Mouse (Mus musculus): ENCODE measurements around the gene Rnf11. TPM values are rescaled to one million over a fixed set of nuclear protein-coding genes. Genes with fewer than 3 reads are reported as not detected.

Rnf11 gene
- polyA plus RNA-seq, 1 experiment: 16.1 TPM

DNA sequence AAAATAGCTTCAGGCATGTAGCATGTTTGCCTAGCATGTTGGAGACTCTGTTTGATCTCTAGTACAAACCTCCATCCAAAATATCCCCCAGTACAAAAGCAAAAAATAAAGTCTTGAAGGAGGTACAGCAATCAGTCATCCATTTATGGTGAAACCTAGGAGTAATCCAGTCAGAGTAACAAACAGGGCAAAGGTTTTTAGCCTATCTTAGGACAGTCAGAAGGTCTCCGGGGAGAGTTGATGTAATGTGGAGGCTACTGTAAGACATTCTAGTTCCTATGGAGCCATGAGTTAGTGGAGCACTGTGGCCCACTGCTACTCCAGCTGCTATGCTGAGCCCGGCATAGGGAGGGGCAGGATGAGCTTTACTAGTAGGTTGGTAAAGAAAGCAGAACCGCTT lies 12.0 kb downstream of the Rnf11 start:
- Histone ChIP-seq H3K36me3 (ENCODE audit: control insufficient read depth, insufficient read depth, low read length) (no peaks in the 10 kb centered on the region), H3K4me3 (ENCODE audit: control insufficient read depth, insufficient read depth, low read length) (no peak overlapping the region), H3K27ac (ENCODE audit: control insufficient read depth, insufficient read depth, low read length) (no peak overlapping the region), H3K27me3 (ENCODE audit: control insufficient read depth, insufficient read depth, low read length) (no peaks in the 10 kb centered on the region), H3K4me1 (replicated peaks; ENCODE audit: control insufficient read depth, insufficient read depth, low read length) (no peaks in the 10 kb centered on the region)
- no peak for DNase-seq
- 99% methylated on average over 3 of the region's 3 CpGs for WGBS
- no peak for TF ChIP-seq CTCF (IDR thresholded peaks at IDR 0.05; ENCODE audit: borderline replicate concordance, control insufficient read depth, extremely low read depth, insufficient read depth, low read length, poor library complexity)

DNA sequence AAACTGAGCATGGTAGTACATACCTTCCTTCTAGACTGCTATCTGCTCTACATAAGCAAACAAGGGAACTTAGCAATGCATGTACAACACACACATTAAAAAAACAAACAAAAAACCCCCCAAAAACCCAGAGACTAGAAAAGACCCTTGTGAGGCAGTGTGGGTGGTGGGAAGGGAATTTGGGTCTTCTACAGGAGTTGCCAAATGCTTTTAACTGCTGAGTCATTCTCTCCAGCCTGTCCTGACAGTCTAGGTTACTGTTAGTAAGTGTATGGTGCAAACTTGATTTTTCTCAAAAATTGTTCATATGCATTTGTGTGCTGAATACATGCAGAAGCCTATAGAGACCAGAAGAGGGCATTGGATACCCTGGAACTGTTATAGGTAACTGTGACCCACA lies 12.9 kb downstream of the Rnf11 start:
- H3K27ac ChIP-seq (ENCODE audit: control insufficient read depth, insufficient read depth, low read length): no peak overlapping the region
- no peaks in the 10 kb centered on the region for H3K4me1 ChIP-seq (replicated peaks; ENCODE audit: control insufficient read depth, insufficient read depth, low read length)
- H3K4me3 ChIP-seq (ENCODE audit: control insufficient read depth, insufficient read depth, low read length): no peak overlapping the region
- H3K27me3 ChIP-seq (ENCODE audit: control insufficient read depth, insufficient read depth, low read length): no peaks in the 10 kb centered on the region
- no peaks in the 10 kb centered on the region for H3K36me3 ChIP-seq (ENCODE audit: control insufficient read depth, insufficient read depth, low read length)
- no peak for DNase-seq
- TF ChIP-seq CTCF (IDR thresholded peaks at IDR 0.05; ENCODE audit: borderline replicate concordance, control insufficient read depth, extremely low read depth, insufficient read depth, low read length, poor library complexity) (no peak), POLR2A (IDR thresholded peaks at IDR 0.05; ENCODE audit: control insufficient read depth, extremely low read depth, insufficient read depth, low read length, poor library complexity) (no peak)

GRCm38 (mm10) chr4:109467687-109468086 lies 16.8 kb downstream of the Rnf11 start:
- Histone ChIP-seq H3K27ac (ENCODE audit: control insufficient read depth, insufficient read depth, low read length) (no peak overlapping the region), H3K4me1 (replicated peaks; ENCODE audit: control insufficient read depth, insufficient read depth, low read length) (no peaks in the 10 kb centered on the region), H3K27me3 (ENCODE audit: control insufficient read depth, insufficient read depth, low read length) (no peaks in the 10 kb centered on the region), H3K36me3 (ENCODE audit: control insufficient read depth, insufficient read depth, low read length) (no peaks in the 10 kb centered on the region), H3K4me3 (ENCODE audit: control insufficient read depth, insufficient read depth, low read length) (no peak overlapping the region)
- TF ChIP-seq POLR2A (IDR thresholded peaks at IDR 0.05; ENCODE audit: control insufficient read depth, extremely low read depth, insufficient read depth, low read length, poor library complexity) (no peak), CTCF (IDR thresholded peaks at IDR 0.05; ENCODE audit: borderline replicate concordance, control insufficient read depth, extremely low read depth, insufficient read depth, low read length, poor library complexity) (no peak)
- DNase-seq: no peak

- H3K27me3 ChIP-seq (ENCODE audit: control insufficient read depth, insufficient read depth, low read length): no peaks in the 10 kb centered on the region
- H3K27ac ChIP-seq (ENCODE audit: control insufficient read depth, insufficient read depth, low read length): no peak overlapping the region
- H3K36me3 ChIP-seq (ENCODE audit: control insufficient read depth, insufficient read depth, low read length): no peaks in the 10 kb centered on the region
Measured at GRCm38 (mm10) chr4:109463892-109464291, 20.6 kb downstream of the Rnf11 start.

DNA sequence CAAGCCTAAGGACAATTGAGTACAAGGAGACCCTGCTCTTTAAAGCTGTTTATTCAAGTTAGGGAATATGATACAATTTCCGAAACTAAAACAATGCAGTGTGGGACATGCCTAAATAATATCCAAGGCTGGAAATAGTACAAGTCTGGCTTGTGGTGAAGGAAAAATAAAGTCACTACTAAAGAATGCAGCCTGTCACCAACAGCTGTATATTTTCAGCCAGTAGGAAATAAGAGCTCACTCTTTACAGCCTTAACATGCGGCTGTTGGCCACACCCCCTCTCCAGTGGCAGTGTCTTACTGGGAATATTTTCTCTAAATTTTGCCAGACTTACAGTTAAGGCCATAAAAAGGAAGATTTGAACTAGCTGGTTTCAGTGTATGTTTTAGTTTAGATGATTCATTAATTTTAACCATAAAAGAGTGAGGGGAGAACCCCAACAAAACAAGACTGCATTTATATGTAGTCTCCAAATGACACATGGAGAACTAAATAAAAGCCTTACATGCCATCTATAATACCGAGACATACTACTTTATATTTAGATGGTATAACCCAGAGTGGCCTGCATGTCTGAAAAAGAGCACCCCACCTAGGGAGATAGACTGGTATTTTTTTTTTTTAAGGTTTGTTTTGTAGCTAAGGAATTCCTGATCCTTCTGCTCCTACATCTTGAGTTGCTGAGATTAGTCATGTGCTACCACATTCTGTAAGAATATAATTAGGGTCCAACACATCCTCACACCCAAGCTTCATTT lies 23.9 kb downstream of the Rnf11 start:
- H3K27ac ChIP-seq (ENCODE audit: control insufficient read depth, insufficient read depth, low read length): no peak overlapping the region
- 90% methylated on average over 3 of the region's 3 CpGs for WGBS
- no peak for DNase-seq
- no peaks in the 10 kb centered on the region for H3K27me3 ChIP-seq (ENCODE audit: control insufficient read depth, insufficient read depth, low read length)
- no peak overlapping the region for H3K4me3 ChIP-seq (ENCODE audit: control insufficient read depth, insufficient read depth, low read length)
- H3K36me3 ChIP-seq (ENCODE audit: control insufficient read depth, insufficient read depth, low read length): no peaks in the 10 kb centered on the region
- H3K4me1 ChIP-seq (replicated peaks; ENCODE audit: control insufficient read depth, insufficient read depth, low read length): no peaks in the 10 kb centered on the region
- no peak for TF ChIP-seq POLR2A (IDR thresholded peaks at IDR 0.05; ENCODE audit: control insufficient read depth, extremely low read depth, insufficient read depth, low read length, poor library complexity)
- TF ChIP-seq CTCF (IDR thresholded peaks at IDR 0.05; ENCODE audit: borderline replicate concordance, control insufficient read depth, extremely low read depth, insufficient read depth, low read length, poor library complexity): no peak

More at GRCm38 (mm10) chr4:109463892-109464291, 20.6 kb downstream of the Rnf11 start:
- Histone ChIP-seq H3K4me1 (replicated peaks; ENCODE audit: control insufficient read depth, insufficient read depth, low read length) (no peaks in the 10 kb centered on the region), H3K4me3 (ENCODE audit: control insufficient read depth, insufficient read depth, low read length) (no peak overlapping the region)
- no peak for DNase-seq
- no peak for TF ChIP-seq CTCF (IDR thresholded peaks at IDR 0.05; ENCODE audit: borderline replicate concordance, control insufficient read depth, extremely low read depth, insufficient read depth, low read length, poor library complexity)

GRCm38 (mm10) chr4:109456821-109457220 lies 27.7 kb downstream of the Rnf11 start:
- Histone ChIP-seq H3K27ac (ENCODE audit: control insufficient read depth, insufficient read depth, low read length) (no peak overlapping the region), H3K27me3 (ENCODE audit: control insufficient read depth, insufficient read depth, low read length) (no peaks in the 10 kb centered on the region), H3K36me3 (ENCODE audit: control insufficient read depth, insufficient read depth, low read length) (no peaks in the 10 kb centered on the region), H3K4me1 (replicated peaks; ENCODE audit: control insufficient read depth, insufficient read depth, low read length) (no peaks in the 10 kb centered on the region), H3K4me3 (ENCODE audit: control insufficient read depth, insufficient read depth, low read length) (no peak overlapping the region)
- WGBS: 77% methylated on average over 6 of the region's 6 CpGs
- no peak for DNase-seq
- TF ChIP-seq CTCF (IDR thresholded peaks at IDR 0.05; ENCODE audit: borderline replicate concordance, control insufficient read depth, extremely low read depth, insufficient read depth, low read length, poor library complexity) (no peak), POLR2A (IDR thresholded peaks at IDR 0.05; ENCODE audit: control insufficient read depth, extremely low read depth, insufficient read depth, low read length, poor library complexity) (no peak)

- no peak for TF ChIP-seq CTCF (IDR thresholded peaks at IDR 0.05; ENCODE audit: borderline replicate concordance, control insufficient read depth, extremely low read depth, insufficient read depth, low read length, poor library complexity)
- TF ChIP-seq POLR2A (IDR thresholded peaks at IDR 0.05; ENCODE audit: control insufficient read depth, extremely low read depth, insufficient read depth, low read length, poor library complexity): no peak
- no peak for DNase-seq
- no peaks in the 10 kb centered on the region for H3K27me3 ChIP-seq (ENCODE audit: control insufficient read depth, insufficient read depth, low read length)
- H3K4me1 ChIP-seq (replicated peaks; ENCODE audit: control insufficient read depth, insufficient read depth, low read length): no peaks in the 10 kb centered on the region
- no peak overlapping the region for H3K4me3 ChIP-seq (ENCODE audit: control insufficient read depth, insufficient read depth, low read length)
- no peak overlapping the region for H3K27ac ChIP-seq (ENCODE audit: control insufficient read depth, insufficient read depth, low read length)
- 91% methylated on average over 2 of the region's 2 CpGs for WGBS
- H3K36me3 ChIP-seq (ENCODE audit: control insufficient read depth, insufficient read depth, low read length): no peaks in the 10 kb centered on the region
Measured at GRCm38 (mm10) chr4:109448531-109448930, 36.0 kb downstream of the Rnf11 start.

All from thymus, adult 2 months (tissue).